Mouse (Mus musculus): Measurements from ENCODE around the gene Dusp5. TPM values are rescaled to one million over a fixed set of nuclear protein-coding genes. Genes with fewer than 3 reads are reported as not detected.
A peak's percentile ranks its signal among the peaks of the same experiment; 100 is the strongest.

The Dusp5 gene
- polyA plus RNA-seq, 1 experiment from 2014 or later = 2.9 TPM

DNA sequence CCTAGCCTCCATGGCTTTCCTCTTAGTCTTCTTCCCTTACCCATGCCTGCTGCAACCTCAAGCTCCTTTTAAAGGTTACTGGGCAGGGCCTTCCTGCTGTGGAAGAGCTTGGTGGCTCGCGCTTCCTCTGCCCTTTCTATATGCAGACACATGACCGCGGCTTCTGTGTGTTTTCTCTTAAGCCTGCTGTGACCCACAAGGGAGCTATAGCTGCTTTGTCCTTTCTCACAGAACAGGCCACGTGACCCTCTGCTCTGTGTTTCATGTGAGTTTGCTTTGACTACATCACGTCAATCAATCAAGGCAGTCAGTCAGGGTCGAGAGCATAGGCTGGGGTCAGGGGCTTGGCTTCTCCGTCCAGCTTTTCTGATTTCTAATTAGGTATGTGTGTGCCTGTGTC lies 18.7 kb downstream of the Dusp5 start:
- H3K27me3 ChIP-seq (ENCODE audit: control insufficient read depth, insufficient read depth, low read length) = no peaks in the 10 kb centered on the region
- ATAC-seq (ENCODE audit: low FRiP score) = peak; percentile 79
- H3K27ac ChIP-seq (ENCODE audit: low read depth, low read length) = no peak overlapping the region
- peak; percentile 90 for DNase-seq (ENCODE audit: low spot score, missing footprints)
- H3K9me3 ChIP-seq (ENCODE audit: control insufficient read depth, low read length) = no peaks in the 10 kb centered on the region
- H3K9ac ChIP-seq (ENCODE audit: low read length) = no peak overlapping the region
- no peaks in the 10 kb centered on the region for H3K36me3 ChIP-seq (ENCODE audit: control insufficient read depth, insufficient read depth, low read length)
- WGBS = 29% methylated on average over 8 of the region's 8 CpGs
- peaks cover 5% of the 10 kb centered on the region for H3K4me1 ChIP-seq (ENCODE audit: control insufficient read depth, insufficient read depth, low read length)
- H3K4me3 ChIP-seq (ENCODE audit: low read depth, low read length) = no peak overlapping the region
- no peak overlapping the region for H3K4me2 ChIP-seq

DNA sequence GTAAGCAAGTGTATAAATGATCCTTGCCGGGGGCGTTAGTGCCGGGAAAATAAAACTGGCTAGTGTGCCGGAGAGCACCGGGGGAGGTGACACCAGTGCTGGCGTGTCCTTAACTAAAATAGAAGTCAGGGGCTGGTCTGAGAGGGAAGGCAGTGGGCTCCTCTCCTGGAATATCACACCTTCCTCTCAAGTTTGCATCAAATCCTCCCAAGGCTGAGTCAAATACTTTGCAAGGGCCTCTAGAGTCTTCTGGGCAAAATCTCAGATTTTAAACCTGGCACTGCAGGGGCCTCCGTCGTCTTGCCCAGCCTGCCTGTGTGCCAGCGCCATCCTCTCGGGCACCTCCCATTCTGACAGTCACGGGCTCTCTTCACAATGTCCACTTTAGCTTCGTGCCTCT lies 22.1 kb downstream of the Dusp5 start:
- 86% methylated on average over 12 of the region's 12 CpGs for WGBS
- no peaks in the 10 kb centered on the region for H3K27me3 ChIP-seq (ENCODE audit: control insufficient read depth, insufficient read depth, low read length)

DNA sequence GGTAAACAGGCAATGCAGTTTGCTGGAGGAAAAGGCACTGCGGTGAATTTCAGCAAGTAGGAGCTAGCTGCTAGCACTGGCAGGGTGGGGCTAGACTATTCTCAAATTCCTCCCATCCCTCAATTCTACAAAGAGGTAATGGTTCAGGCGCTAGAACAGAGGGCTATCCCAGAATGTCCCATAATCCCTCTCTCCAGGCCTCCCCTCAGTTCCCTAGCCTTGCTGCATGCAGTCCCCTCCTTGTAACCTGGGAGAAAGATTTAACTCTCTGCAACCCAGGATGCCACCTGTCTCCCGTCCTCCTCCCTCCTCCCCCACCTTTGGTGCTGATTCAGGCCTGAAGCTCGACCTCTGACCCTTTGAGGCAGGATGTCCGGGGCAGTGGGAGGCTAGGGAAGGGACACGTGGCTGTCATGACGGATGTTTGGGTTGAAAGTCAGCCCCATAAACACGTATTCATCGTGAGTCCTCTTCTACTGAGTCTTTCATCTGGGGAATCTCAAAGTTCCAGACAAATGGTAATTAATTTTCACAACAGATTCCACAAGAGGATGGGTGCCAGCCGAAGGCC lies 23.4 kb downstream of the Dusp5 start:
- no peak for ATAC-seq (ENCODE audit: low FRiP score)
- peaks cover 5% of the 10 kb centered on the region for H3K4me1 ChIP-seq (ENCODE audit: control insufficient read depth, insufficient read depth, low read length)
- 45% methylated on average over 10 of the region's 10 CpGs for WGBS
- no peak overlapping the region for H3K27ac ChIP-seq (ENCODE audit: low read depth, low read length)
- H3K4me2 ChIP-seq = no peak overlapping the region
- no peak overlapping the region for H3K9ac ChIP-seq (ENCODE audit: low read length)
- H3K4me3 ChIP-seq (ENCODE audit: low read depth, low read length) = no peak overlapping the region
- H3K9me3 ChIP-seq (ENCODE audit: control insufficient read depth, low read length) = no peaks in the 10 kb centered on the region
- DNase-seq (ENCODE audit: low spot score, missing footprints) = no peak
- H3K36me3 ChIP-seq (ENCODE audit: control insufficient read depth, insufficient read depth, low read length) = no peaks in the 10 kb centered on the region
- no peaks in the 10 kb centered on the region for H3K27me3 ChIP-seq (ENCODE audit: control insufficient read depth, insufficient read depth, low read length)

More for the DNA sequence above, 22.1 kb downstream of the Dusp5 start:
- DNase-seq (ENCODE audit: low spot score, missing footprints) (no peak), ATAC-seq (ENCODE audit: low FRiP score) (no peak)
- Histone ChIP-seq H3K4me3 (ENCODE audit: low read depth, low read length) (no peak overlapping the region), H3K36me3 (ENCODE audit: control insufficient read depth, insufficient read depth, low read length) (no peaks in the 10 kb centered on the region), H3K4me1 (ENCODE audit: control insufficient read depth, insufficient read depth, low read length) (peaks cover 5% of the 10 kb centered on the region), H3K4me2 (no peak overlapping the region), H3K27ac (ENCODE audit: low read depth, low read length) (no peak overlapping the region), H3K9me3 (ENCODE audit: control insufficient read depth, low read length) (no peaks in the 10 kb centered on the region), H3K9ac (ENCODE audit: low read length) (no peak overlapping the region)

DNA sequence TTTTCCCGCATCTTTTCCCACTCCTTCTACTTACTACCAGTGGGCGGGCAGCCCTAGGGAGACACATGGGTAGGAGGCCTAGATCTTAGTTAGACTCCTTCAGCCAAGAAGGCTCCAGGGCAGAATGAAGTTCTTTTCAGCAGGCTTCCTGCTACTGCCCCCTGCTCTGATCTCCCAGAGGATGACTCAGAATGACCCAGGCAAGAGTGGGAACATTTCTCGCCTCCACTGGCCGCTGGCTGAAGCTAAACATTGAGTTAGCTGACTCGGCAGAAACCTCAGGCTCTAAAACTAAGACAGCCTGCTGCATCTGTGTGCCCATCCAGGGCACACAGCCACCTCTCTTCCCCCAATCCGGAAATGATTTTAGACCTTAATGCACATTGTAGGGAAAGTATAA lies 23.9 kb downstream of the Dusp5 start:
- no peaks in the 10 kb centered on the region for H3K9me3 ChIP-seq (ENCODE audit: control insufficient read depth, low read length)
- DNase-seq (ENCODE audit: low spot score, missing footprints) (no peak), ATAC-seq (ENCODE audit: low FRiP score) (no peak)
- H3K27ac ChIP-seq (ENCODE audit: low read depth, low read length) = no peak overlapping the region
- H3K27me3 ChIP-seq (ENCODE audit: control insufficient read depth, insufficient read depth, low read length) = no peaks in the 10 kb centered on the region
- no peak overlapping the region for H3K9ac ChIP-seq (ENCODE audit: low read length)
- 70% methylated on average over 6 of the region's 6 CpGs for WGBS
- H3K4me1 ChIP-seq (ENCODE audit: control insufficient read depth, insufficient read depth, low read length) = peaks cover under 1% of the 10 kb centered on the region
- no peak overlapping the region for H3K4me2 ChIP-seq
- H3K36me3 ChIP-seq (ENCODE audit: control insufficient read depth, insufficient read depth, low read length) = no peaks in the 10 kb centered on the region
- H3K4me3 ChIP-seq (ENCODE audit: low read depth, low read length) = no peak overlapping the region

DNA sequence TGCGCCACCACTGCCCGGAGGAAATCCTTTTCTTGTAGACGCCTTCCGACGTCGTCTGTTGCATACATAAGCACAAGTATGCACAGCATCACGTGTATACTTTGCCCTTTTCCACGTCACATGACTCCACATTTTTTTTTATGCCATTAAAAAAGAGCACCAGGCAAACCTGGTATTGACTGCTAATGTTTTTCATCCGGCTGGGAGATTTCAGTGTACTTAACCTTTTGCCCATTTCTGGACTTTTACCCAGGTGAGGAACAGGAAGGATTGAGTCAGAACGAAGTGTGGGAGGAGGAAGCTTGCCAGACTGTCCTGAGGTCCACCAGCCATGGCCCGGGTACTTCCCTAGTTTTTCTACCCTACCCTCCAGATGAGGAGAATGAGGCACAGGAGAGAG lies 25.5 kb downstream of the Dusp5 start:
- Histone ChIP-seq H3K9me3 (ENCODE audit: control insufficient read depth, low read length) (no peaks in the 10 kb centered on the region), H3K9ac (ENCODE audit: low read length) (no peak overlapping the region), H3K27me3 (ENCODE audit: control insufficient read depth, insufficient read depth, low read length) (no peaks in the 10 kb centered on the region), H3K4me2 (no peak overlapping the region), H3K4me1 (ENCODE audit: control insufficient read depth, insufficient read depth, low read length) (no peaks in the 10 kb centered on the region), H3K4me3 (ENCODE audit: low read depth, low read length) (no peak overlapping the region), H3K27ac (ENCODE audit: low read depth, low read length) (no peak overlapping the region), H3K36me3 (ENCODE audit: control insufficient read depth, insufficient read depth, low read length) (no peaks in the 10 kb centered on the region)
- 87% methylated on average over 11 of the region's 11 CpGs for WGBS
- DNase-seq (ENCODE audit: low spot score, missing footprints) (no peak), ATAC-seq (ENCODE audit: low FRiP score) (no peak)

DNA sequence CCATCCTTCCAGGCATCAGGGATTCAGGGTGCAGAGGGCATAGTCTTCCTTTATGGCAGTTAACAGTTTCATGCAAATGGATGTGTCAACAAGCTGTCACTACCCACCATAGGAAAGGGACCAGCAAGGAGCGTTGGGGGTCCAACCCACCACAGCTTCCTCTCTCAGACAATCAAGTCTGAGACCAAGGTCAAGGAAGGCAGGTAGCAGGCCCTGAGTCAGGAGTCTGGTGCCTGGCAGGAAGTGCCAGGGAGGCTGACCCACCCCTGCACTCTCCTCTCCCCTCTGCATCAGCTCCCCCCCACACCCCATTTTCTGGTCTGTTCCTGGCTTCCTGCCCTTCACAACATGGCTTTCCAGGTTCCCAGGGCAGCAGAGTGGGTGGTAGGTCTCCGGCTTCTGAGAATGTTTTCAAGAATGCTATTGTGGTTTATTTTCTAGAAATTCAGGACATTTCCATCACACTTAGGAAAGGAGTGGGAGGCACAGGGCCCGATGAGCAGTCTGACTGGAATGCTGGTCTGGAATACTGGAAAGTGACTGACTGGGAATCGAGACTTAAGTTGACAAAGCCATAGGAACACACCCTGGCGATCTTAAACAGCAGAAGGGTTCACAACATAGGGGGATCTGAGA lies 26.2 kb downstream of the Dusp5 start:
- no peak for DNase-seq (ENCODE audit: low spot score, missing footprints)
- Histone ChIP-seq H3K36me3 (ENCODE audit: control insufficient read depth, insufficient read depth, low read length) (no peaks in the 10 kb centered on the region), H3K4me2 (no peak overlapping the region), H3K4me1 (ENCODE audit: control insufficient read depth, insufficient read depth, low read length) (no peaks in the 10 kb centered on the region), H3K9ac (ENCODE audit: low read length) (no peak overlapping the region), H3K27me3 (ENCODE audit: control insufficient read depth, insufficient read depth, low read length) (no peaks in the 10 kb centered on the region), H3K4me3 (ENCODE audit: low read depth, low read length) (no peak overlapping the region), H3K9me3 (ENCODE audit: control insufficient read depth, low read length) (no peaks in the 10 kb centered on the region), H3K27ac (ENCODE audit: low read depth, low read length) (no peak overlapping the region)
- 81% methylated on average over 5 of the region's 5 CpGs for WGBS
- no peak for ATAC-seq (ENCODE audit: low FRiP score)

DNA sequence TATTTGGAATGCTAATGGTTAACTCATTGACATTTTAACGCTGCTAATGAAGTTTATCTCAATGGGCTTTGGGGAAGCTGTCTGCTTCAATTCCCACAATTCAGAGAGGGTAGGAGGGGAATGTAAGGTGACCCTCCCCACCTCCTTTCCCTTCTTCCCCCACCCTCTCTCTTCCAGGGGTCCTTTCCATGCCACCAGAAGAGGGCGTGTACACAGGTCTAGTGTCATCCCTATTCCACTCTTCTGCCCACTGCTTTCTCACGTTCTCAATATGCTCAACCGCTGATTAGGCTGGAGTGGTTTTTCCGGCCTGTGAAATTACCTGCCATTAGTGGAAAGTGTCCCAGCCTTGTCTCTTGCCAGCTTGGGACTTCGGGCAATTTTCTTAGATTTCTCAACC lies 27.9 kb downstream of the Dusp5 start:
- no peaks in the 10 kb centered on the region for H3K36me3 ChIP-seq (ENCODE audit: control insufficient read depth, insufficient read depth, low read length)
- 44% methylated on average over 6 of the region's 6 CpGs for WGBS
- no peaks in the 10 kb centered on the region for H3K27me3 ChIP-seq (ENCODE audit: control insufficient read depth, insufficient read depth, low read length)
- no peak for DNase-seq (ENCODE audit: low spot score, missing footprints)
- H3K9ac ChIP-seq (ENCODE audit: low read length) = no peak overlapping the region
- H3K27ac ChIP-seq (ENCODE audit: low read depth, low read length) = no peak overlapping the region
- H3K9me3 ChIP-seq (ENCODE audit: control insufficient read depth, low read length) = no peaks in the 10 kb centered on the region
- no peak overlapping the region for H3K4me3 ChIP-seq (ENCODE audit: low read depth, low read length)
- no peak for ATAC-seq (ENCODE audit: low FRiP score)
- H3K4me2 ChIP-seq = no peak overlapping the region
- H3K4me1 ChIP-seq (ENCODE audit: control insufficient read depth, insufficient read depth, low read length) = no peaks in the 10 kb centered on the region

DNA sequence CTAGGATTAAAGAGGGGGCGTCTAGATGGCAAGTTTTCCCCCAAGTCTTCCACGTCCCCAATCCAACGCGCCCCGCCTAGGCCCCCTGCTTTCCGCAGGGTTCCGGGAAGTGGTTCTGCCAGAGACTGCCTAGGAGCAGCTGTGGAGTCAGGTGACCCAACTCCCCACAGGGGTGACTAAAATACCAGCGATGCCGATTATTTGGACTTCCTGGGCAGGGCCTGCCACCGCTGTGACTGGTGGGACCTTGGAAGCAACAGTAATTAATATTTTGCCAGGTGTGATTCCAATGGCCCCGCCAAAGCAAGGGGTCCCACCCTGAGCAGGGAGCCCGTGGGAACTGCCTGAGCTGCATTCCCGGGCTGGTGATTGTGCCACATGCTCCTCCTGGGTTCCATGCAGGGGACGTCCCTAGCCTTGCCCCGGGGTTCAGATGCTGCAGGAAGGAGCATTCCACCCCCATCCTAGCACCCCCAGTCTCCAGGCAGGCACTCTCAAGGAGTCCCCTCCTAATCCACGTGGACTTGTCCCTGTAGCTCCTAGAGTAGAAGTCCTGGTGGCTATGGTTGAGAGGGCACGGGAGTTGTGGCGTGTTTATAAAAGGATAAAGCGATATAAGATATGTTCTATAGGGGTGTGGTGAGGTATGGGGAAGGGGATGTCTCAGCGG lies 28.5 kb downstream of the Dusp5 start:
- no peak overlapping the region for H3K4me2 ChIP-seq
- no peaks in the 10 kb centered on the region for H3K27me3 ChIP-seq (ENCODE audit: control insufficient read depth, insufficient read depth, low read length)
- H3K27ac ChIP-seq (ENCODE audit: low read depth, low read length) = no peak overlapping the region
- 36% methylated on average over 20 of the region's 20 CpGs for WGBS
- no peak overlapping the region for H3K4me3 ChIP-seq (ENCODE audit: low read depth, low read length)
- no peak for ATAC-seq (ENCODE audit: low FRiP score)
- H3K9me3 ChIP-seq (ENCODE audit: control insufficient read depth, low read length) = no peaks in the 10 kb centered on the region
- DNase-seq (ENCODE audit: low spot score, missing footprints) = no peak
- H3K9ac ChIP-seq (ENCODE audit: low read length) = no peak overlapping the region
- H3K36me3 ChIP-seq (ENCODE audit: control insufficient read depth, insufficient read depth, low read length) = no peaks in the 10 kb centered on the region
- H3K4me1 ChIP-seq (ENCODE audit: control insufficient read depth, insufficient read depth, low read length) = no peaks in the 10 kb centered on the region

DNA sequence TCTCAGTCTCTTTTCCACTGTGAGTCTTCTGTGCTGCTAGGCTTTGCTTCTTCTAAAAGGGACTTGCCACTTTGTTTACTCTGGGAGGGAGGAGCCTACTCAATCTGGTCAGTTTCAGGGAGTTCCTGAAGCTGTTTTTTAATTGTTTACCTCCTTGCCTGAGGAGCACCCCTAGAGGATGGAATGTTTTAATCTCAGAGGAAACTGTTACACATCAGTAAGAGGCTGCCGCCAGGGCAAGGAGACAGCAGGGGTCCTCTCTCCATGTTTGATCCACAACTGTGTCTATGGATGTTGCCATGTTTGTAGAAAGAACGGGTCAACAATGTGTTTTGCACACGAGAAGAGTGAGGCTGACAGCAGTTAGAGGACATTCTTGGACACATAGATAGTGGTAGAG lies 31.5 kb downstream of the Dusp5 start:
- Histone ChIP-seq H3K4me1 (ENCODE audit: control insufficient read depth, insufficient read depth, low read length) (no peaks in the 10 kb centered on the region), H3K27ac (ENCODE audit: low read depth, low read length) (no peak overlapping the region), H3K36me3 (ENCODE audit: control insufficient read depth, insufficient read depth, low read length) (no peaks in the 10 kb centered on the region), H3K27me3 (ENCODE audit: control insufficient read depth, insufficient read depth, low read length) (no peaks in the 10 kb centered on the region), H3K4me2 (no peak overlapping the region), H3K9ac (ENCODE audit: low read length) (no peak overlapping the region), H3K4me3 (ENCODE audit: low read depth, low read length) (no peak overlapping the region), H3K9me3 (ENCODE audit: control insufficient read depth, low read length) (no peaks in the 10 kb centered on the region; the same call in 1 of the 2 replicates)
- WGBS = 79% methylated on average over 3 of the region's 3 CpGs
- DNase-seq (ENCODE audit: low spot score, missing footprints) = no peak
- no peak for ATAC-seq (ENCODE audit: low FRiP score)

Data from midbrain, embryonic 11.5 days (tissue).